Mouse (Mus musculus): ENCODE data around the gene D130043K22Rik. TPM values are rescaled to one million over a fixed set of nuclear protein-coding genes. Genes with fewer than 3 reads are reported as not detected.

Gene D130043K22Rik
- total RNA-seq, 2 experiments from 2014 or later, result 27.0 to 27.6 TPM

- no peak for TF ChIP-seq CTCF (conservative IDR thresholded peaks at IDR 0.05)
- Histone ChIP-seq H3K27ac (no peak overlapping the region), H3K4me3 (no peak overlapping the region)
- no peak for DNase-seq (ENCODE audit: low spot score in 2 of 2)
These were observed 103.9 kb downstream of the D130043K22Rik start for GRCm38 (mm10) chr13:24948870-24949269.

Other genes starting within 250 kb of the D130043K22Rik start
- not detected for gene Armh2, start 103.9 kb upstream of the D130043K22Rik start, total RNA-seq (2021)
- 1 to 10 TPM; 2.3 to 2.9 TPM for gene Gmnn, start 83.2 kb upstream of the D130043K22Rik start, total RNA-seq (2021)
- gene BC005537, start 43.5 kb upstream of the D130043K22Rik start, total RNA-seq (2021), result 100 to 1,000 TPM; 161 to 169 TPM
- gene Acot13, start 13.6 kb upstream of the D130043K22Rik start, total RNA-seq (2021), result 100 to 1,000 TPM; 103 TPM
- gene Tdp2, start 13.5 kb upstream of the D130043K22Rik start, total RNA-seq (2021), result 10 to 100 TPM; 22.0 to 22.7 TPM
- gene Aldh5a1, start 92.5 kb downstream of the D130043K22Rik start, total RNA-seq (2021), result 10 to 100 TPM; 63.0 to 64.3 TPM
- 10 to 100 TPM; 19.4 to 21.7 TPM for gene Gpld1, start 98.0 kb downstream of the D130043K22Rik start, total RNA-seq (2021)
- gene Mrs2, start 175.2 kb downstream of the D130043K22Rik start, total RNA-seq (2021), result 10 to 100 TPM; 56.5 to 67.1 TPM
- 10 to 100 TPM; 11.6 to 17.8 TPM for gene Dcdc2a, start 210.9 kb downstream of the D130043K22Rik start, total RNA-seq (2021)